Mouse (Mus musculus): ENCODE measurements at regions not wholly inside any gene's neighbourhood (a gene's known extent, or its start where the extent isn't known, plus 50 kb on each side); places are given as distances from the start of the nearest gene placed in this dataset.
A peak's percentile ranks its signal among the peaks of the same experiment; 100 is the strongest.

- TF ChIP-seq CTCF (IDR thresholded peaks at IDR 0.05; ENCODE audit: low read depth), result peak; percentile 22; the same call in 1 of the 2 replicates
- TF ChIP-seq EP300 (IDR thresholded peaks at IDR 0.05; ENCODE audit: low read depth), result 0 out of 2 replicates have a peak, but pooled peaks have one; percentile 11
These were observed 86.9 kb downstream of the Bdh1 start for GRCm38 (mm10) chr16:31508981-31509380.
